Mouse (Mus musculus) layer of hippocampus, postnatal 36 days (tissue): Measurements from ENCODE around the gene Rtf1. TPM values are rescaled to one million over a fixed set of nuclear protein-coding genes. Genes with fewer than 3 reads are reported as not detected.
"Not testable (repeated sequence)": the region's sequence is repeated elsewhere in the genome, so short reads cannot be mapped to it uniquely, and the experiment has no call there.

Experiments
- DNase-seq, 2 experiments: peaks; one replicate each; pipeline ENCODE4 v3.0.0; 2022
- total RNA-seq, 2 experiments: library from RNA; stranded (reverse); gene quantifications; 2 replicates each; pipeline ENCODE4 v1.2.3; 2021

Gene Rtf1
- 10 to 100 TPM; 59.7 to 59.8 TPM for total RNA-seq

GRCm38 (mm10) chr2:119674525-119675214 lies at the start of gene Rtf1:
Rtf1 (plus strand) TSS chr2:119675068.
- DNase-seq = peak; percentile 92 to 94

GRCm38 (mm10) chr2:119636781-119637180 lies 38.1 kb upstream of the Rtf1 start:
- DNase-seq = no peak

GRCm38 (mm10) chr2:119641214-119641912 lies 33.5 kb upstream of the Rtf1 start:
- DNase-seq = no peak

GRCm38 (mm10) chr2:119644254-119644653 lies 30.6 kb upstream of the Rtf1 start:
- no peak for DNase-seq

GRCm38 (mm10) chr2:119662220-119663182 lies 12.4 kb upstream of the Rtf1 start, which contains the start of gene Ndufaf1:
Ndufaf1 (minus strand) TSS chr2:119662827.
- DNase-seq = peak; percentile 76 to 83

- not testable (repeated sequence) for DNase-seq
Measured at GRCm38 (mm10) chr2:119665744-119666143, 9.1 kb upstream of the Rtf1 start.

GRCm38 (mm10) chr2:119669010-119669409 lies 5.9 kb upstream of the Rtf1 start:
- no peak for DNase-seq

GRCm38 (mm10) chr2:119675215-119675784 lies 432 bp downstream of the Rtf1 start:
- DNase-seq = no peak

GRCm38 (mm10) chr2:119675831-119676230 lies 963 bp downstream of the Rtf1 start:
- no peak for DNase-seq

- no peak for DNase-seq
Measured at GRCm38 (mm10) chr2:119683706-119684105, 8.8 kb downstream of the Rtf1 start.

- no peak for DNase-seq
Measured at GRCm38 (mm10) chr2:119692003-119692701, 17.3 kb downstream of the Rtf1 start.

- no peak for DNase-seq
Measured at GRCm38 (mm10) chr2:119694826-119695225, 20.0 kb downstream of the Rtf1 start.

GRCm38 (mm10) chr2:119696111-119696510 lies 21.2 kb downstream of the Rtf1 start:
- DNase-seq = no peak

GRCm38 (mm10) chr2:119698472-119698871 lies 23.6 kb downstream of the Rtf1 start:
- DNase-seq = no peak

GRCm38 (mm10) chr2:119699962-119700361 lies 25.1 kb downstream of the Rtf1 start:
- no peak for DNase-seq

- DNase-seq = peak; percentile 55 to 56
Measured at GRCm38 (mm10) chr2:119703171-119703570, 28.3 kb downstream of the Rtf1 start.

- DNase-seq = no peak
Measured at GRCm38 (mm10) chr2:119707676-119708075, 32.8 kb downstream of the Rtf1 start.

- DNase-seq = no peak
Measured at GRCm38 (mm10) chr2:119710011-119710410, 35.1 kb downstream of the Rtf1 start.

- DNase-seq = not testable (repeated sequence)
Measured at GRCm38 (mm10) chr2:119715868-119716267, 41.0 kb downstream of the Rtf1 start.

- peak in 1 of 2 experiments; percentile 42 for DNase-seq
Measured at GRCm38 (mm10) chr2:119721070-119721469, 46.2 kb downstream of the Rtf1 start.

- DNase-seq = no peak
Measured at GRCm38 (mm10) chr2:119727762-119728416, 53.0 kb downstream of the Rtf1 start.
